Mouse (Mus musculus) spleen, postnatal 14 days (tissue): ENCODE measurements around the gene Prr18.

ENCODE experiments used
- DNase-seq, 2 experiments: peaks; one replicate each; pipeline ENCODE4 v3.0.0; 2021 to 2022; ENCODE audit warnings: low spot score in 2 of 2

Gene Prr18

DNA sequence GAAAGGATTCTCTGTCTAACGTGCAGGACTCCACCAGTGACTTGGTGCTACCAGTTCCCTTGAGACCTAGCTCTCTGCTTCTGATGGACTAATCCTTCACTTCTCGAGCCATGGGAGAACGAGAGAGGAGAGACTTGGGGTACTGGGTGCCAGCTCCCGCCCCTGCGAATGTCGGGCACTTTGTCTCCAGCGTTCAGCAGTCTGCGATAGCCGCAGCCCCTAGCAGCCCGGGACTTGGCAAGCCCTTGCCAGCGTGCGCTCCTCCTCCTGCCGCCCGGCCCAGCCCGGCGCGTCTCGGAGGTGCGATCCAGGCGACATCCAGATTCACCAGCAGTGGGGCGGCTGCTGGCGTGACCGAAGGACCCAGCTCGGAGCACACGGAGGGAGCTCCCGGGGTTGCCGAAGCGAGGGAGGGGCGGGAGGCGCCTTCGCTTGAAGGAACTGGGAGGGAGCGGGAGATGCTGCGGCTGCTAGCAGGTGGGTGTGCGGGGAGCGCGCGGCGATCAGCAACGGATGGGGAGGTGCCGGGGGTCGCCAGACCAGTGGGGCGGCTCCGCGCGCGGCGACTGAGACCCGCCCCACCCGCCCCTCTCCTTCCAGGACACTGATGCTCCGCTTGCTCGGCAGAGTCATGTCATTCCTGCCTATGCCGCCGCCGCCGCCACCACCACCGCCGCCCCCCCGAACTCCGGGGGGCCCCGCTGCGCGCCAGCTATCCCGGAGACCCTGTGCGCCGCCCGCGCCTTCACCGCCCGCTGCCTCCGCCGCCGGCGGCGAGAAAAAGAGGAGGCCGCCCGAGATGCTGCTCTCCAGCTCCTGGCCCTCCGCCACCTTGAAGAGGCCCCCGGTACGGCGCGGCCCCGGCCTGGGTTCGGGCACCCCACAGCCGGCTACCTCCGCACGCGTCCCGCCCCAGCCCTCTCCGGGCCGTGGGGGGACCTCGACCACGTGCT, 3.4 kb downstream of the Prr18 start:
- no peak for DNase-seq

GRCm38 (mm10) chr17:8341360-8341963, 4.2 kb downstream of the Prr18 start:
- no peak for DNase-seq

- DNase-seq, result no peak
Observed at GRCm38 (mm10) chr17:8342706-8343105, 5.4 kb downstream of the Prr18 start.

DNA sequence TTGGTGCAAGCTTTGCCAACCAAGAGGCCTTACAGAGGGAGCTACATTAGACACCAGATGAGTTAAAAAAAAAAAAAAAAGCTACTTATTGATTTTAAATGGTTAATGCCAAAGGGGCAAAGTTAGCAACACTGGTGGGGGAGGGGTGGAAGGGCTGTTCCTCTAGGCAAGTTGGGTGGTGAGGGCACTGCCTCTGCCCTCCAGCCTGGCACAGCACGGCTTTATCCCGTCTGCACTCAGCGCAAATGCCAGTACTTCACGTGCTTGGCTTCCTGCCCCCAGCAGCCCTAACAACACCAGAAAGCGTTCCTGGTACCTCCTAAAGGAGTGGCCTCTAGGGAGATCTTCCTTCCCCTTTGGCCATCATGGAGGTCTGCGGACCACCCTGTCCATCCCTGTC, 6.2 kb downstream of the Prr18 start:
- DNase-seq, result no peak

GRCm38 (mm10) chr17:8347765-8348285, 10.6 kb downstream of the Prr18 start:
- no peak for DNase-seq

DNA sequence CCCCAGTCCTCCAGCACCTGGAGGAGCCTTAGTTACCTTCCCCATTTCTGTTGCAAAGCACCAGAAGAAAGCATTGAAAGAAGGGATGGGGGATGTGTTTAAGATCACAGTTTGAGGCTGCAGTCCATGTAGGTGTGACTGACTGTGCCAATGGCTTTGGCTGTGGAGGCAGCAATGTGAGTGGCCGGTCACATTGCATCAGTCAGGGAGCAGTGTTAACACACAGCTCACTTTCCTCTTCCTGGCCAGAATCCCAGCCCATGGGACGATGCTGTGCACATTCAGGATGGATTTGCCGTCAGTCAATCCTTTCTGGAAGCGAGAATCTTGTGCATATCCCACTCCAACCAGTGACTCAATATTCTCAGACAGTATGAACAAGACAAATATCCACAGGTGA, 11.7 kb downstream of the Prr18 start:
- DNase-seq, result no peak

- no peak for DNase-seq
Observed at GRCm38 (mm10) chr17:8351088-8351487, 13.8 kb downstream of the Prr18 start.

- no peak for DNase-seq
Observed at GRCm38 (mm10) chr17:8355692-8356091, 18.4 kb downstream of the Prr18 start, which contains the start of gene T2. Gene T2, plus strand, starts transcription at chr17:8355992.

GRCm38 (mm10) chr17:8357498-8357897, 20.2 kb downstream of the Prr18 start:
- no peak for DNase-seq

- no peak for DNase-seq
Observed at GRCm38 (mm10) chr17:8360876-8361275, 23.6 kb downstream of the Prr18 start.

- no peak for DNase-seq
Observed at GRCm38 (mm10) chr17:8361281-8362103, 24.2 kb downstream of the Prr18 start.

DNA sequence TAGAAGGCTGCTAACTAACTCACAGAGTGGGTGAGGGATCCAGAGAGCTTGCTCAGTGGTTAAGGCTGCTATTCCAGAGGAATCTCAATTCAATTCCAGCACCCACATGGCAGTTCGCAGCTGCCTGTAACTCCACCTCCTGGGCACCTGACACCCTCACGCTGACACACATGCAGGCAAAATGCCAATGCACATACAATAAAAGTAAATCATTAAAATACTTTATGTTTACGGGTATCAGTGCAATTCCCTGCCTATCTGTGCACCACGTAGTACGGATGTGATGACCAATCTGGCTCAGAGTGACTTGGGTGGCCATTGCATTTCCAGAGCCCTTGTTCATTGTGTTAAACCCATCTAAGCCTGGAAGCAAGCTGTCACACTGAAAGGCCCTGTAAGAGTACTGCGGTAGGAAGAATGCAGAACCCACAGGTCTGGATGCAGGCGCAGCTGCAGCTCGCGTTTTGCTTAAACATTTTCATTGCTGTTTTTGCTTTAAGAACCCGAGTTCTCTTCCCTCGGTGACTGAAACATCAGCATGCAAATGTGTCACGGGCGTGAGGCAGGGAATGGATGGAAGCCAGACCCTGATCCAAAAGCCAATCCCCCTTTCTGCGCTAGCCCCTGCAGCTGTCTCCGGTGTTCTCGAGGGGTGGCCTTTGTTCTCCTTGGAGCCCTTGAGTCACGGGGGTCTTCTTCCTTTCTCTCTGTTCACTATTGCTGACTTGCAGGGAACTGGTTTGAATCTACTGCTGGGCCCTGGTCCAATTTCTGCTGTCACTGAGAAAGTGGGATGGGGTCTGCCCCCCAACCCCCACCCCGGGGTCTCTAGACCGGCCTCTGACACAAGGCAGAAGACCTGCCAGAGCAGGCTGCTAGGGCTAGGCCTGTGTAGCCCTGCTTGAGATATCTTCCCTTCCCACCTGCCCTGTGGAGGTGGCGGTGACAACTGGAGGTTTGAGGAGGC, 30.5 kb downstream of the Prr18 start:
- DNase-seq, result no peak

GRCm38 (mm10) chr17:8368570-8368969, 31.3 kb downstream of the Prr18 start:
- no peak for DNase-seq

DNA sequence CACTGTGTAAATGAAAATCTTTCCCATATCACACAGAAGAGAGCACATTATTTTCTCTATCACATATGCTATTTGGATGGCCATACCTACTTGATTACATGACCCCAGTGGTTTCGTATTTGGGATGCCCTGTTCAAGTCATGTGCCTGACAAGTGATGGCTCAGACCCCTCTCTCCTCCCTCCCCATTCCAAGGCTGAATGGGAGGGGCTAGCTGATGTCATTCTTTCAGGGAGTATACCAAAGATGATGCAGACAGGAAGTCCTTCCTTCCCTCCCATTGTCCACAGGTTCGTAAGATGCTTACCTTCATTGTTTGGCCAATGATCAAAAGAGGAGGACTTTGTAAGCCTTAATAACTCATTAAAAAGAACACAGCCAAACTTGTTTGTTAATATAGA, 31.9 kb downstream of the Prr18 start:
- no peak for DNase-seq

DNA sequence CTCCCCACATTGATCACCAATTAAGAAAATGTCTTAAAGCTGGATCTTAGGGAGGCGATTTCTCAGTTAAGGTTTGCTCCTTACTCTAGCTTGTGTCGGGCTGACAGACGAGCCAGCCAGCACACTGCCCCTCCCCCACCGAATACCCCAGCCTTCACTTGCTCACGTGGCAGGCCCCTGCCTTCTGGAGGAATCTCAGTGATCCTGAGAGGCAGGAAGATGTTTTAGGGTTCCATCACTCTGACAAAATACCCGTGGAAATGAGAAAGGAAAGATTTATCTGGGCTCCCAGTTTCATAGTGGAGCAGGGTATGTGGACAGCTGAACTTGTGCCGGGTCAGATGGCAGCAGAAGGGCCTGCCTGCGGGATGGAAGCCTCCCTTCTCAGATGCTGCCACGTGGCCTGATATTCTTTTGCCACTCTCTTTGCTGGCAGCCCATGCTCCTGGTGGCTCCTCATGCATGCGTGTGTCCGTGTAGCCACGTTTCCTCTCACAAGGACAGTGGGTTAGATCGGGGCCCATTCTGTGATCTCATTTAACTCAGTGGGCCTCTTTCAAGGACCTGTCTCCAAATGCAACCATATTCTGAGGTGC, 33.5 kb downstream of the Prr18 start:
- DNase-seq, result no peak

GRCm38 (mm10) chr17:8371834-8372233, 34.6 kb downstream of the Prr18 start:
- peak in 1 of 2 experiments; percentile 15 for DNase-seq

GRCm38 (mm10) chr17:8372286-8373046, 35.2 kb downstream of the Prr18 start:
- DNase-seq, result peak; percentile 41 to 65

DNA sequence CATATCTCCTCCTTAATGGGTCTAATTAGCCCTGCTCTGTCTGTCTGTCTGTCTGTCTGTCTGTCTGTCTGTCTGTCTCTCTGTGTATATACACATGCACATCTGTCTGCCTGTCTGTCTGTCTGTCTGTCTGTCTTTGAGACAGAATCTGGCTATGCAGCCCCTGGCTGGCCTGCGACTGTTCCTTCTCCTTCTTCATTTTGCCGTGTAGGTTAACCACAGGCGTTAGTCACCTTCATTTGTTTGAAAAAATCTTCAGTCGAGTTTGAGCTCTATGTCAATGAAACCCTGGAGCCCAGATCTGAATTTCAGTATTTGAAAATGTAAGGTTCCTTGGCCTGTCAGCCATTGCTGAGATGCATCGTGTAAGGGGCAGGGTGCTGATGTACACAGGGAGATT, 40.0 kb downstream of the Prr18 start:
- no peak for DNase-seq

DNA sequence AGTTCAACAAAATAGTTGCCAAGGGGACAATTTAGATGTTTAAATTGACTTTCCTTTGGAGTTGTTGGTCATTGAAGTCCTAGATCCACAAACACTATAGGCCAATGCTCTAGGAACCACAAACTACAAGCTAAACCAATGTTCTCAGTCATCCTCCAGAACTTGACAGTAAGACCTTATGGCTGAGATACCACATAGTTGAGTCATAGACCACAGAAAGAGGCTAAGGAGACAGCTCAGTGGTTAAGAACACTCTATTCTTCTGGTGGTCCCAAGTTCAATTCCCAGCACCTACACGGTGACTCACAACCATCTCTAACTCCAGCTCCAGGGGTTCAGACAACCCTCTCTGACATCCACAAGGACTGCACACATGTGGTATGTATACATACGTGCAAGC, 48.2 kb downstream of the Prr18 start:
- no peak for DNase-seq

- DNase-seq, result no peak
Observed at GRCm38 (mm10) chr17:8388463-8388862, 51.2 kb downstream of the Prr18 start.
